Mouse (Mus musculus) limb, embryonic 13.5 days (tissue): ENCODE measurements around the gene Pkdrej. TPM values are rescaled to one million over a fixed set of nuclear protein-coding genes. Genes with fewer than 3 reads are reported as not detected.
A peak's percentile ranks its signal among the peaks of the same experiment; 100 is the strongest.
"Not testable (repeated sequence)": the region's sequence is repeated elsewhere in the genome, so short reads cannot be mapped to it uniquely, and the experiment has no call there.

Source experiments
- ATAC-seq: fragments of 200-750 bp; cut with Nextera tagmentation; 2 replicates; pipeline ENCODE4 v1.8.0; 2017; ENCODE audit warnings: low read depth, moderate number of reproducible peaks, moderate TSS enrichment; ENCODE audit not compliant: low FRiP score
- H3K27ac ChIP-seq: fragments of 300-500 bp; sonication (generic); 2 replicates; pipeline ENCODE4 v1.5.1; 2015; ENCODE audit warnings: inconsistent platforms, mild to moderate bottlenecking, moderate library complexity
- H3K27me3 ChIP-seq: fragments of 300-500 bp; sonication (generic); 2 replicates; pipeline ENCODE4 v1.6.1; 2015; ENCODE audit warnings: mild to moderate bottlenecking, inconsistent platforms
- H3K36me3 ChIP-seq: fragments of 300-500 bp; sonication (generic); 2 replicates; pipeline ENCODE4 v1.6.1; 2015; ENCODE audit warnings: inconsistent platforms, mild to moderate bottlenecking, moderate library complexity
- H3K4me1 ChIP-seq: fragments of 300-500 bp; sonication (generic); 2 replicates; pipeline ENCODE4 v1.6.1; 2015; ENCODE audit warnings: inconsistent platforms
- H3K4me2 ChIP-seq: fragments of 300-500 bp; sonication (generic); replicated peaks from 2 replicates; pipeline ENCODE4 v1.6.1; 2015; ENCODE audit warnings: inconsistent platforms, mild to moderate bottlenecking, moderate library complexity
- H3K4me3 ChIP-seq: fragments of 300-500 bp; sonication (generic); 2 replicates; pipeline ENCODE4 v1.5.1; 2015; ENCODE audit warnings: moderate library complexity, mild to moderate bottlenecking, inconsistent platforms
- H3K9ac ChIP-seq: fragments of 300-500 bp; sonication (generic); 2 replicates; pipeline ENCODE4 v1.6.1; 2015; ENCODE audit warnings: mild to moderate bottlenecking, inconsistent platforms
- H3K9me3 ChIP-seq: fragments of 300-500 bp; sonication (generic); 2 replicates; pipeline ENCODE4 v1.6.1; 2016; ENCODE audit warnings: inconsistent platforms
- WGBS: fragments of 180-500 bp; shearing (Covaris S2); methylation state at CpG from one replicate; pipeline ENCODE4 v1.1.7; 2015; 5-methylcytosine and 5-hydroxymethylcytosine counted together
- polyA plus RNA-seq: library from polyadenylated mRNA; unstranded; fragments of >200 nt; fragmentation: Nextera tagmentation; extraction: Ambion mirVana; gene quantifications from 2 replicates; pipeline ENCODE4 v1.2.1, GENCODE M21; 2015

Gene Pkdrej
- polyA plus RNA-seq = 0.13 and 0.17 TPM in 2 replicates

DNA sequence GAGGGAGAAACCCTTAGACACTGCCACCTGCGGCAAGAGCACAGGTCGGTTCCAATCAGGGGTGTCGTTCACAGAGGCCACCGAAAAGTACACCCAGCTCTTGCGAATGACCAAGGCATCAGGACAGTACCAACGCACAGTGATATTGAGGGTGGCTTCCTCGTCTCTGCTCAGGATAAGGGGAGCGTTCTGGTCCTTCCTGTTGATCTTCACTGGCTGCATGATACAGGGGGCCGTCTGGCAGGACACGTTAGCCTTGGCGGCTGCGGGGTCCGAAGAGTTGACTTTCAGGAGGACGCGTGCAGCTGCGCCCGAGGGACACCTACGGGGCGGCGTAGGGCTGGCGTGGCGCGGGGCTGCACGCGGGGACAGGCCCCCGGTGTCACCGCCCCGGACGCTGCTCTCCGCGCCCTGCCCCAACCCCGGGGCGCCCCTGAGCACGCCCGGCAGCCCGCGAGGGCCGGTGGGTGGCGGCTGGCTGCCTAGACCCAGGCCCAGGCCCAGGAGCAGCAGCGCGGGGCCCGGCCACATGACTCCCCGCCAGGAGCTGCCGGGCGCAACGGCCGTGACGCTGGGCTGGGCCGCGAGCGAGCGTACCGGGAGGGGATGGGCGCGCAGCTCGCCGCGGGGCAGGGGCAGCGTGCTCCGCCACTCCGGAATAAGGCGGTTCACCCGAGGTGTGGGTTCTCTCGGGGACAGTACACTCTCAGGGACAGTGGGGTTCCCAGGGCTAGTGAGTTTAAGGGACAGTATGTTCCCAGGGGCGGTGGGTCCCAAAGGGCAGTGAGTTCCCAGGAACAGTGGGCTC lies at the start of gene Pkdrej:
Gene Pkdrej (minus strand): TSS at position 532 of the 808 bp plus-strand sequence.
- peak within 1 kb of the TSS; percentile 58 for H3K4me3 ChIP-seq
- ATAC-seq = peak; percentile 81

DNA sequence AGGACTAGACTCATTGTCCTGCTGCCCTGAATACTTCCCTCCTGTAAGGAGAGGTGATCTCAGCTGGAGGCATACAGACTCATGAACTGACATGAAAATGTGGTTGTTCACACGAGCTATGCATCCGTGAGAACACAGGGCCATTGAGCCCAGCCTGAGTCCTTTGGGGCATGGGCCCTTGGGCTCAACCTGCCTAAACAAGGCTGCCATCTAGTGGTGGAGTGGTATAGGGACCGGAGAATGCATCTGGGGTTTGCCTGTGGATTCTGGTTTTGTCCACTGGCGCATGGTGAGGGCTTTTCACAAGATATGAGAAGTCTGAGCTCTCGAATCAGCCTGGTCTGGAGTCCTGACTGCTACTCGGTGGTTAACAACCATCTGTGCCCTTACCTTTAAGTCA lies 46.2 kb upstream of the Pkdrej start:
- Histone ChIP-seq H3K4me1 (no peaks in the 10 kb centered on the region), H3K36me3 (peaks cover 95% of the 10 kb centered on the region), H3K4me3 (no peak overlapping the region), H3K27me3 (no peaks in the 10 kb centered on the region), H3K9ac (no peak overlapping the region), H3K4me2 (no peak overlapping the region), H3K27ac (no peak overlapping the region), H3K9me3 (no peaks in the 10 kb centered on the region)
- ATAC-seq = no peak
- WGBS = 55% methylated on average over 6 of the region's 6 CpGs

More for the DNA sequence above, at the start of gene Pkdrej:
- peaks cover 16% of the 10 kb centered on the region for H3K27me3 ChIP-seq
- H3K4me2 ChIP-seq = peak within 1 kb of the TSS; percentile 96
- under 1% methylated on average over 65 of the region's 65 CpGs for WGBS
- peaks cover 28% of the 10 kb centered on the region for H3K9me3 ChIP-seq
- H3K36me3 ChIP-seq = no peaks in the 10 kb centered on the region
- H3K9ac ChIP-seq = peak within 1 kb of the TSS; percentile 84
- no peak within 1 kb of the TSS for H3K27ac ChIP-seq
- no peaks in the 10 kb centered on the region for H3K4me1 ChIP-seq

DNA sequence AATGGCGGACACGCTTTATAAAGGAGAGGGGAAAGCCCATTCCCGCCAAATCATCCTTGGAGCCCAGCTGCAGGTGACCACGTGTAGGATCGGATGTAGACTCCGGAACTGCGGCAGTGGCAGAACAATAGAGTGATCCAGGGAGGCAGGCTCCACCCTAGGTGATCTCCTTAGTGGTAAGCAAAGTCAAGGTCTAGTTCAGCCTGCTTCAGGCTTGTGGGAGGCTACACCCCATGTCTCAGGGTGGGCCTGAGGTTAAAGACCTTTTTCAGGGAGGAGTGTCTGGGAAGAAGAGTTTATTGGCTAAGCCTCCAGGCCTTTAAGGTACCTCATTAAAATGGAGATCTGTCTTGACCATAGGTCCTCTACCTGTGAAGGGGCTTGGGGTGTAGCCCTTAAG lies 44.4 kb upstream of the Pkdrej start:
- peaks cover 91% of the 10 kb centered on the region for H3K36me3 ChIP-seq
- H3K27ac ChIP-seq, H3K9me3 ChIP-seq: not testable (repeated sequence)

DNA sequence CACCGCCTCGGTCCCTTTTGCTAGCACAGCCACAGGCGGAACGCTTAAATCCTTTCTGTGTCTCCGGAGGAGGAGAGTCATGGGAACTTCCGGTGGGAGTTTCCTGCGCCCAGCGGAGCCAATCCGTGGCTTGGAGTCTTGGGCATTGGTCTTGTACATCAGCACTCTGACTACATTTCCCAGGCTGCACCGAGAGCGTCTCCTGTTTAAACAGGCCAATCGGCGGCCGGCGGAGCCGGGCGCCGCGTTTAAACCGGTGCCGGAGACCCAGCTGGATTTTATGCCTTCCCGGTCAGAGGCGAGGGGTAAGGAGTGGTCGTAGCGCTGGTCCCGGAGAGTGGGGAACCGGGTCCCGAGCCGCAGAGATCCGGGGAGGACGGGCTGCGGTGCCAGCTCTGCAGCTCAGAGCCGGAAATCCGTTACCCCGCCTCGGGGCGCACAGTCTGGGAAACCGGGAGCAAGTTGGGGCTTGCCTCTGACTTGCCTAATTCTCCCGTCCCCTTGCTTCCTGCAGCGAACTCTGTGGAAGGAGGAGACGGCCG lies 38.0 kb upstream of the Pkdrej start, which contains the start of gene Gtse1:
Gene Gtse1 (plus strand): TSS at position 256 of the 542 bp plus-strand sequence.
- H3K4me1 ChIP-seq = peaks cover 21% of the 10 kb centered on the region
- H3K27ac ChIP-seq = peak within 1 kb of the TSS; percentile 72; the same call in 1 of the 2 replicates
- H3K36me3 ChIP-seq = peaks cover 36% of the 10 kb centered on the region
- under 1% methylated on average over 42 of the region's 42 CpGs for WGBS
- ATAC-seq = peak; percentile 98
- no peaks in the 10 kb centered on the region for H3K27me3 ChIP-seq
- H3K4me3 ChIP-seq = peak within 1 kb of the TSS; percentile 83
- H3K9ac ChIP-seq = peak within 1 kb of the TSS; percentile 83
- H3K4me2 ChIP-seq = peak within 1 kb of the TSS; percentile 89
- H3K9me3 ChIP-seq = no peaks in the 10 kb centered on the region

More for the DNA sequence above, 44.4 kb upstream of the Pkdrej start:
- not testable (repeated sequence) for H3K4me2 ChIP-seq, ATAC-seq, H3K27me3 ChIP-seq, H3K4me1 ChIP-seq, H3K9ac ChIP-seq, H3K4me3 ChIP-seq
- 93% methylated on average over 7 of the region's 7 CpGs for WGBS

DNA sequence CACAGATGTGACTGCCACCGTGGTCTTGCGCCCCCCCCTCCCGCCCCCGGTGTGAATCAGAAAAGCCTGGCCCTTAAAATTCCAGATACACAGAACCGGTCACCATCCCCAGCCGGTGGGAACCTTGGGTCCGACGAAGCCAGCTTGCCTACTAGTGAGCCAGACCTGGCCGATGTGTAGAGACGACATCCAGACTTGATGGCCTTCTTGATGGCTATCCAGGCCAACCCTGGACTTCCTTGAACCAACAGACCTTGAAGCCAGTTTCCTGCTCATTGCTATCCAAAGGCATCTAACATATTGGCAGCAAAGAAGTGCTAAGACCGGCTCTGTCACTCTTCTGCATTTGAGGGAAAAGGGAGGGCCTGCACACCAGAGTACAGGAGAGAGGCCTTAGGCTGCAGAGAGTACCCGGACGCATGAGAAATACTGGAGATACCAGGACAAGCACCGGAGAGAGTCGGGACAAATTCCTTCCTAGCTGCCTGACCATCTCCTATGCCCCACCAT lies 37.5 kb upstream of the Pkdrej start:
- ATAC-seq = peak; percentile 33; the same call in 1 of the 2 replicates
- Histone ChIP-seq H3K9me3 (no peaks in the 10 kb centered on the region), H3K27ac (peak overlapping the region; percentile 72; the same call in 1 of the 2 replicates), H3K4me2 (peak overlapping the region; percentile 89), H3K27me3 (no peaks in the 10 kb centered on the region), H3K4me1 (peaks cover 21% of the 10 kb centered on the region), H3K4me3 (peak overlapping the region; percentile 83), H3K9ac (peak overlapping the region; percentile 83), H3K36me3 (peaks cover 31% of the 10 kb centered on the region)
- WGBS = 9% methylated on average over 15 of the region's 15 CpGs

DNA sequence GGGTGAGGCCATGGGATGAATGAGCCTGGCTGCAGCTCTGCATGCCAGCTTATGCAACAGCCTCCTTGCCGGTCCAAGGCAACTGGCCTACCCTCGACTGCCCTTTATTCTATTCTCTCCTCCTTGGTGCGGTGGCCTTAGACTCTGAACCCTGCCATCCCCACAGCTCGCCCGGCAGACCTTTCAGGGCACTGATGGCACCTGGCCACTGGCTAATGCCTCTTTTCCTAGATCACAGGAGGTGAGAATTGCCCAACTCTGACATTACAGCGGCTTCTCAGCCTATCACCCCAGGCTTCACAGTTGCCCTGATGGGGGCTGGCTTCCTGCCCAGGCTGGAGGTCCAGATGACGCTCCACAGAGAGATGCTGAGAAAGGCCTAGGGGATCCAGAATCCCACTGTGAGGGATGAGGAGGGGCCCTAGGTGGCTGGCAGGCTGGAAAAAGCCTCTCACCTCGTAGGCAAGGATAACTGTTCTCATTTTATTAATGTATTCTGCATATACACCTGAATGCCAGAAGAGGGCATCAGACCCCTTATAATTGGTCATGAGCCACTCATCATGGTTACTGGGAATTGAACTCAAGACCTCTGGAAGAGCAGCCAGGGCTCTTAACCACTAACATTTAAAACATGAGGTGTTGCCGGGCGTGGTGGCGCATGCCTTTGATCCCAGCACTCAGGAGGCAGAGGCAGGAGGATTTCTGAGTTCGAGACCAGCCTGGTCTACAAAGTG lies 30.3 kb upstream of the Pkdrej start:
- no peak overlapping the region for H3K4me3 ChIP-seq
- WGBS = 79% methylated on average over 12 of the region's 12 CpGs
- ATAC-seq = no peak
- no peaks in the 10 kb centered on the region for H3K9me3 ChIP-seq
- H3K4me1 ChIP-seq = no peaks in the 10 kb centered on the region
- no peak overlapping the region for H3K4me2 ChIP-seq
- no peak overlapping the region for H3K27ac ChIP-seq
- H3K9ac ChIP-seq = no peak overlapping the region
- no peaks in the 10 kb centered on the region for H3K27me3 ChIP-seq
- peaks cover 1% of the 10 kb centered on the region; the same call in 1 of the 2 replicates for H3K36me3 ChIP-seq

DNA sequence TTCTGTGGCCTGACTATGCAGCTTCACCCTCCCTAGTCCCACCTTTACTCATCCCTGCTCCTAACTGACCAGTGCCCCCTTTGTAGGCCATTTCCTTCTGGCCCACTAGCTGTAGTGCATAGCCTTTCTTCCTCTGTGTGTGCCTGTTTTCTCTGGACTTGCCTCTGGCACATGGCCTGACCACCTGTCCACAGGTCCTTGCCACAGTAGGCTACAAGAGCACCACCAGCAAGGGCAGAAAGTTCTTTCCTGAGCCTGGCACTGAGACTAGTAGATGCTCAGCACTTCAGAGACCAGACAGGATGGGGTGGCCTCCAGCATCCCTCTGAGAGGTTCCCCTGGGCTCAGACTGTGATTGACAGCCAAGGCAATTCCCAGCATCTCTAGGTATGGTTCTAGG lies 23.5 kb upstream of the Pkdrej start:
- Histone ChIP-seq H3K4me2 (no peak overlapping the region), H3K36me3 (no peaks in the 10 kb centered on the region; the same call in none of the 2 replicates), H3K4me1 (no peaks in the 10 kb centered on the region), H3K27me3 (no peaks in the 10 kb centered on the region), H3K27ac (no peak overlapping the region), H3K4me3 (no peak overlapping the region), H3K9ac (no peak overlapping the region), H3K9me3 (no peaks in the 10 kb centered on the region)
- no peak for ATAC-seq

DNA sequence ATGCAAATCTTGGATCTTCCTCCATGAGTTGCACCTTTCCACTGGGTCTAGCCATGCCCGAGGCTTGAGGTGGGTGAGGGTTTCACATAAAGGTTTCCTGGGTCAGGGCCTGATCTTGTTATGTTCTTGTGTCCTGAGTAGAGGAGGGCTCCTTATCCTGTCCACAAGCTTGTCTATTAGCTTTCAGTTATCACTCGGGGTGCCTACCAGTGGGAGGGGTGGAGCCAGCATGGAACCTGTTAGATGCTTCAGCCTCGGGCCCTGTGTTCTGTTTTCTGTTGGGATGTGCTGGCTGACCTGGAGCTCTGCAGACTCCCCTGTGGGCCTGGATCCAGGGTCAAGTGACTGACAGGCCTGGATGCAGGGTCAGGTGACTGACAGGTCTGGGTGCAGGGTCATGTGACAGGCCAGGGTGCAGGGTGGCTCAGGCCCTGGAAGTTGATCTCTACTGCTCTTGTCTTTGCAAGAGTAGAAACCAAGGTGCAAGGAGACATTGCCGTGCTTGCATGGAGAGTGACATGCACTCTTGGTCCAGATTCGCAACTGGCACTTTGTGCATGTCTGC lies 20.3 kb upstream of the Pkdrej start:
- no peak overlapping the region for H3K27ac ChIP-seq
- no peaks in the 10 kb centered on the region for H3K9me3 ChIP-seq
- no peaks in the 10 kb centered on the region for H3K4me1 ChIP-seq
- no peak overlapping the region for H3K4me3 ChIP-seq
- H3K36me3 ChIP-seq = no peaks in the 10 kb centered on the region; the same call in none of the 2 replicates
- no peak overlapping the region for H3K9ac ChIP-seq
- 69% methylated on average over 5 of the region's 5 CpGs for WGBS
- ATAC-seq = no peak
- no peak overlapping the region for H3K4me2 ChIP-seq
- no peaks in the 10 kb centered on the region for H3K27me3 ChIP-seq

DNA sequence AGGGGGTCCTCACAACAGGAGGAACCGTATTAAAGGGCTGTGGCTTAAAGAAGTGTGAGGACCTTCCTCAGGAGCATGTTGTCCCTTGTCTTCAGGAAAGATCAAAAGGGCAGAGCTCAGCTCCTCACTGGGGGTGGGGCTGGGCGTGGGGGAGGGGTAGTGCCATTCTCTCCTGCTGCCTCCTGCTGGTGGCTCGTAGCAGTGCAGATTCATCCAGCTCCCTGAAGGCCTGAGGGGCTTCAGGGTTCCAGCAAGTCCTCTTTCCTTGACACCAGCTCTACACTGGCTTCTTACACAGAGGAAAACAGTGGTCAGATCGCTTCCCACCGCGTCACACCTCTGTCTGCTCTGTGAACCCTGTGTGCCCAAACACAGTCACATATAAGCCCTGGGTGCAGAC lies 19.4 kb upstream of the Pkdrej start:
- Histone ChIP-seq H3K4me1 (no peaks in the 10 kb centered on the region), H3K27ac (no peak overlapping the region), H3K27me3 (no peaks in the 10 kb centered on the region), H3K9me3 (no peaks in the 10 kb centered on the region), H3K9ac (no peak overlapping the region), H3K36me3 (peaks cover 5% of the 10 kb centered on the region), H3K4me3 (no peak overlapping the region), H3K4me2 (no peak overlapping the region)
- WGBS = 31% methylated on average over 6 of the region's 6 CpGs
- ATAC-seq = no peak

DNA sequence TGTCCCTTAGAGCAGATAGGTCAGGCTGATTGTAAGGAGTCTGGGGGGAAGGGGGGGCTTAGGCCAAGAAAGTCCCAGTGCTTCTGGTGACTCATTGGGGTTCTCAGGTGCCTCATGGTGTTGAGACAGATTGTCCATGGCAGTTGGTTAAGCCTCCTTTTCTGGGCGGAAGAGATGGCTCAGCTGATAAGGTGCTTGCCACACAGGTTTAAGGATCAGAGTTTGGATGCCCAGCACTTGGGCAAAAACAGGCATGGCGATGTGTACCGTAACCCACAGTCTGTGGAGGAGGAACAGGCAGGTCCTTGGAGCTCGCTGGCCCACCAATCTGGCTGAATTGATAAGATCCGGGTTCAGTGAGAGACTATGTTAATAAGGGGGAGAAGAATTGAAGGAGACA lies 15.4 kb upstream of the Pkdrej start:
- no peaks in the 10 kb centered on the region for H3K9me3 ChIP-seq
- 92% methylated on average over 5 of the region's 5 CpGs for WGBS
- ATAC-seq = no peak

DNA sequence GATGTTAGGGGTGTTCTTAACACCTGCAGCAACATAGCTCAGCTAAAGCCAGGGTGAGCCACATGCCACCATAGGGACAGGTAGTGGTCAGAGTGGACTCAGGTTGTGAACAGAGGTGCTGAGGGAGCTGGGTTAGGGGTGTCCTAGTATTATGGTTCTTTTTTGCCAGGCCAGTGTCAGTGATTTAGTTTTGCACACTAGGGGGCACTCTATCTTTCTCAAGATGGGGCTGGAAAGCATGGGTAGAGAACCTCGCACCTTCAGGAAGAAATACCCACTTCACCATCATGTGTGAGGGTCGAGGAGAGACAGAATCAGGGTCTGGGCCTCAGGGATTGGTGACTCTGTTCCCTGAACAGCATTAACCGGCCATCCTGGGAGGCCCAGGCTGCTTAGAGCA lies 13.8 kb upstream of the Pkdrej start:
- ATAC-seq = no peak

More for the DNA sequence above, 15.4 kb upstream of the Pkdrej start:
- no peaks in the 10 kb centered on the region for H3K27me3 ChIP-seq
- H3K36me3 ChIP-seq = peaks cover 7% of the 10 kb centered on the region
- H3K27ac ChIP-seq = no peak overlapping the region
- H3K9ac ChIP-seq = no peak overlapping the region
- no peak overlapping the region for H3K4me3 ChIP-seq
- peaks cover 9% of the 10 kb centered on the region for H3K4me1 ChIP-seq
- H3K4me2 ChIP-seq = no peak overlapping the region

More for the DNA sequence above, 13.8 kb upstream of the Pkdrej start:
- Histone ChIP-seq H3K4me3 (no peak overlapping the region), H3K27me3 (no peaks in the 10 kb centered on the region), H3K27ac (no peak overlapping the region), H3K9ac (no peak overlapping the region), H3K4me1 (peaks cover 15% of the 10 kb centered on the region), H3K36me3 (peaks cover 7% of the 10 kb centered on the region), H3K4me2 (no peak overlapping the region), H3K9me3 (no peaks in the 10 kb centered on the region)
- 54% methylated on average over 3 of the region's 3 CpGs for WGBS
